Mouse (Mus musculus): Measurements from ENCODE around the gene Rps6kb2.

Gene Rps6kb2

GRCm38 (mm10) chr19:4187303-4187702 is 24.1 kb upstream of the Rps6kb2 start:
- DNase-seq: no peak

- peak in 1 of 2 experiments; percentile 28 for DNase-seq
Observed at GRCm38 (mm10) chr19:4184976-4185975, 22.1 kb upstream of the Rps6kb2 start.

GRCm38 (mm10) chr19:4183689-4184088 is 20.5 kb upstream of the Rps6kb2 start:
- no peak for DNase-seq

- DNase-seq: peak in 1 of 2 experiments; percentile 56
Observed at GRCm38 (mm10) chr19:4181892-4182291, 18.7 kb upstream of the Rps6kb2 start.

- no peak for DNase-seq
Observed at GRCm38 (mm10) chr19:4180411-4180810, 17.3 kb upstream of the Rps6kb2 start.

GRCm38 (mm10) chr19:4175368-4175947 is 12.3 kb upstream of the Rps6kb2 start, which contains the start of gene Carns1:
TSS of gene Carns1 (minus strand) at chr19:4175479.
- peak in 1 of 2 experiments; percentile 50 for DNase-seq

GRCm38 (mm10) chr19:4172925-4173324 is 9.8 kb upstream of the Rps6kb2 start:
- DNase-seq: peak in 1 of 2 experiments; percentile 44

- DNase-seq: peak in 1 of 2 experiments; percentile 40
Observed at GRCm38 (mm10) chr19:4171393-4172290, 8.5 kb upstream of the Rps6kb2 start.

GRCm38 (mm10) chr19:4170723-4171392 is 7.7 kb upstream of the Rps6kb2 start:
- DNase-seq: peak in 1 of 2 experiments; percentile 25

GRCm38 (mm10) chr19:4169810-4170209 is 6.7 kb upstream of the Rps6kb2 start:
- no peak for DNase-seq

- DNase-seq: peak; percentile 99 to 100
Observed at GRCm38 (mm10) chr19:4169378-4169784, 6.2 kb upstream of the Rps6kb2 start.

- peak in 1 of 2 experiments; percentile 29 for DNase-seq
Observed at GRCm38 (mm10) chr19:4166678-4167476, 3.7 kb upstream of the Rps6kb2 start.

- DNase-seq: no peak
Observed at GRCm38 (mm10) chr19:4164721-4165120, 1.6 kb upstream of the Rps6kb2 start.

GRCm38 (mm10) chr19:4164100-4164499 is 946 bp upstream of the Rps6kb2 start:
- no peak for DNase-seq

- DNase-seq: no peak
Observed at GRCm38 (mm10) chr19:4163543-4163887, 361 bp upstream of the Rps6kb2 start.

GRCm38 (mm10) chr19:4159049-4159448 is 4.1 kb downstream of the Rps6kb2 start:
- peak in 1 of 2 experiments; percentile 26 for DNase-seq

- DNase-seq: peak in 1 of 2 experiments; percentile 37
Observed at GRCm38 (mm10) chr19:4156771-4157170, 6.4 kb downstream of the Rps6kb2 start.

GRCm38 (mm10) chr19:4156073-4156579 is 7.0 kb downstream of the Rps6kb2 start:
- no peak for DNase-seq

GRCm38 (mm10) chr19:4155223-4156072 is 7.7 kb downstream of the Rps6kb2 start:
- peak in 1 of 2 experiments; percentile 36 for DNase-seq

All from kidney, postnatal 25 days (tissue).